Mouse (Mus musculus) small intestine, adult 2 months (tissue): Measurements from ENCODE around the gene Dntt.
A peak's percentile ranks its signal among the peaks of the same experiment; 100 is the strongest.

ENCODE experiments used
- CTCF ChIP-seq: fragments of 200-500 bp; IDR thresholded peaks from 2 replicates; pipeline ENCODE4 v1.5.1; 2012; ENCODE audit warnings: low read depth, mild to moderate bottlenecking, control low read depth, inconsistent platforms, low read length, moderate library complexity, mixed read lengths; ENCODE audit not compliant: insufficient replicate concordance, insufficient read length; ENCODE audit errors: extremely low read depth
- POLR2A ChIP-seq: fragments of 200-500 bp; IDR thresholded peaks from 2 replicates; pipeline ENCODE4 v1.6.1; 2012; ENCODE audit warnings: low read depth, mild to moderate bottlenecking, control low read depth, inconsistent platforms, low read length, moderate library complexity

- no peak for TF ChIP-seq POLR2A
- peak; percentile 35; the same call in 1 of the 2 replicates for TF ChIP-seq CTCF
Observed at GRCm38 (mm10) chr19:40999569-40999968, 29.5 kb upstream of the Dntt start.
